Mouse (Mus musculus): ENCODE measurements around the gene Tgfbrap1.
"Not testable (repeated sequence)": the region's sequence is repeated elsewhere in the genome, so short reads cannot be mapped to it uniquely, and the experiment has no call there.

Gene Tgfbrap1

DNA sequence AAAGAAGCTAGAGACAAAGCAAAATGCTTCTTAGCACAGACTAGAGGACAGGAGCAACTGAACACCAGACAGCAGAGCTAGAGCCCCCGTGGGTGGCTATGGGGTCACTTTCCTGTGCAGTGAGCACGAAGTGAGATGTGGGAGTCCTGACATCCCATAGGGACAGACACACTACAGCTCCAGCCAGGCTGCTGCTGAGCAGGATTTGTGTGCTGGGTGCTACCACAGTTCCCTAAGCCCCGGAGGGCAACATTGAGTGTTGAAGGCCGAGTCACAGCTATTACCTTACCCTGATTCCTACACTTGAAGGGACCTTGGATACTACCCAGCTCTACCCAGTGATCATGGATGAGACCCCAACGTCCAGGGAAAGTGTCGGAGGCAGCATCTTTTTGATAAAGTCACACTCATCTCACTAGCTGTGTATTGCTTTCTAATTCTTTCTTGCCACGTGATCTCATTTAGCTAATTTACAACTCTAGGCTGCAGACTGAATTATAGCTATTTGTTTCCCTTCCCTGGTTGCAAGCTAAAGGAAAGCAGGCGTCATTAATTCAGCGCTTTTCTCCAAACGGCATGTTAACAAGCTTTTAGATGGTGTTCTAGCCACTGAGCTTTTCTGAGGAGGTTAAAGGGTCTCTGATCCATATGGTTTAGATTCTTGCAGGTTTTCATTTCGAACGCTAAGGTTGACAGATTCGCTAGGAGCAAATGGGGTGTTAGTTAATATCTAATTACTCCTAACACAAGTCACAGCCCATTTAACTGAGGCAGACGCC lies 53.0 kb downstream of the Tgfbrap1 start:
- in situ Hi-C loops (cut with MboI, MseI): loop anchor here (5.0 kb wide), 1 partner anchor 73 kb away; no protein-coding TSS in a partner anchor

- in situ Hi-C loops (cut with MboI, MseI): no loop called here
Observed at GRCm38 (mm10) chr1:43042271-43042670, 56.2 kb downstream of the Tgfbrap1 start.

DNA sequence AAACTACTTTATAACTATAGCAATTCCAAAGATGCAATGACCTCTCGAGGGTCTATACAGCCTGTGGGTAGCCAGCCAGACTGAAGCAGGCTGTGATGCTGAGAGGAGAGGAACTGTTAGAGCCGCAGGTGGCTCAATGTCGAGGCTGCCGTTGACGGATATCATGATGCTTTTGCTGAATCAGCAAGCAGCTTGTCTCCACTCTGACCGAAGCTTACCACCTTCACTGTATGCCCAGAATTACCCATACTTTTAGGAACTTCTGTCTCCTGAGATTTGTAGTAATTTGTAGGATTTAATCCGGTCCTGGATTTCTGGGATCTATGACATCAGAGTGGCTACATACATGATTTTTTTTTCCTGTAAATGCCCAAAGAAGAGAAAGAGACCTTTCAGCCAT lies 62.4 kb downstream of the Tgfbrap1 start:
- in situ Hi-C loops (cut with MboI, MseI): no loop called here

- in situ Hi-C loops (cut with MboI, MseI): not testable (repeated sequence)
Observed at GRCm38 (mm10) chr1:43015153-43015685, 83.2 kb downstream of the Tgfbrap1 start.

DNA sequence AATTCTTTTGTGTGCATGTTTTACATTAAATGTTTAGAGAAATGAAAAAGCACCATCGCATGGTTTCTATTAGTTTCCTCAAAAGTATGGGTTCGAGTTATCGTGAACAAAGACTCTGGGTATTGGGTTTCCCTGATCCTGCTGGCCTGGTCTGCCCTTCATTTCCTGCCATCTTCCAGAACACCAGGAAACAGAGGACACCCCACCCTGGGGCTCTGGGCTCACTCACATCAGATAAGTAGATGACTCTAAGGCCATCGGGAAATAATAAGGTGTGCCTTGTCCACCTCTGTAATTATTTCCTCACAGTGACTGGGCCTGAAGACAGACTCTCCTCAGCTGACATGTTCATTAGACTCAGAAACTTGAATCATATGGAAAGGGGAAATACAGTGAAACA lies 88.0 kb downstream of the Tgfbrap1 start:
- in situ Hi-C loops (cut with MboI, MseI): no loop called here

DNA sequence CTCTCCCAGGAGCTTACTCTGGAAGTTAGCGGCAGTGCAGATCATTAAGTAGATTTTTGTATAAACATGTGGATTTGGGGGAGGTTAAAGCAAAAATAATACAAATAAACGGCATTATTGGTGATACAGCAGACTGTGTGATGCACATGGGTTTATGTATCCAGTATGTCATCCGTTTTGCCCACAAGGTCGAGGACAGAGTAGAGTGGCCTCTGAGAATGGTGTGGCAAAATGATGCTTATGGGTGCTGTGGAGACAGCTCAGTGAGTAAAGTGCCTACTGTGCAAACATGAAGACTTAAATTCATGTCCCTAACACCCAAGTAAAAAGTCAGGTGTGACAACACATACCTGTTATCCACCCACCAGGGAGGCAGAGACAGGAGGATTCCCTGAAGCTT lies 91.9 kb downstream of the Tgfbrap1 start:
- in situ Hi-C loops (cut with MboI, MseI): no loop called here

DNA sequence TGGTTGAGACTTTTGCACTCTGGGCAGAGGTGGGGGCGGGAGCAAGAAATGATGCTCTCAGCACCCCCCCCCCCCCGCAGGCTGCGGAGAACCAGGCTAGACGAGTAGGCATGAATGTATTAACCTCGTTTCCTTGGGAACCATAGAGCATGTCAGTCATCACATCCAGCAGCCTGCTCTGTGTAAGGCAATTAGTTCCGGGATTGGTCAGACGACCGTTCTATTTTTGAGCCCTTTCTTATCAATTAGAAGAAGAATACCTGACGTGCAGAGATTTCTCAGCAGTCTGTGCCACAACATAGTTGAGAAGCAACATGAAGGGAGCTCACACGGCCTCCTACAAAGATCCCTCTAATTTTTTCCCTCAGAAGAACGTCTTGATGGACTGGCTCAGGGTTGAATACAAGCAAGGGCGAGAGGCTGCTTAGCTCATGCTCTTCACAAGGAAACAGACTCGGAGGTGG lies 92.4 kb downstream of the Tgfbrap1 start:
- in situ Hi-C loops (cut with MboI, MseI): no loop called here
